Mouse (Mus musculus): ENCODE data around the gene Amd1.
A peak's percentile ranks its signal among the peaks of the same experiment; 100 is the strongest.

Gene Amd1

DNA sequence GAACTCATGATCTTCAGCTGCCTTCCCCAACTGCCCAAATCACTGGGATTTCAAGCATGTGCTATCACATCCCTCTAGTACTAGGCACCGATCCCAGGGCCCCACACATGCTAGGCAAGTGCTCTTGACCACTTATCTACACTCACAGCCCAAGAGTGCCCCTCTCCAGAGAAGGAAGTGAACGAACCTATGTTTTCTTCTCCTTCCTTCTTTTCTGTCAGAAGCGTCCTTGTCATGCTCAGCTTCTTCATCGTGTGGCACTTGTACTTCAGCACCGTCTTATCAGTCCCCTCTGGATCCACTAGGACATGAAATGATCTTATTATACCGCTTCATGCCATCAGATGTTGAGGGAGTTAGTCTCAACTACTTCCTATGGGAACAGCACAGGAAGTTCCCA, 51.0 kb downstream of the Amd1 start:
- DNase-seq (ENCODE audit: low read depth): no peak

GRCm38 (mm10) chr10:40249625-40250024, 52.4 kb downstream of the Amd1 start:
- no peak for DNase-seq (ENCODE audit: low read depth)

DNA sequence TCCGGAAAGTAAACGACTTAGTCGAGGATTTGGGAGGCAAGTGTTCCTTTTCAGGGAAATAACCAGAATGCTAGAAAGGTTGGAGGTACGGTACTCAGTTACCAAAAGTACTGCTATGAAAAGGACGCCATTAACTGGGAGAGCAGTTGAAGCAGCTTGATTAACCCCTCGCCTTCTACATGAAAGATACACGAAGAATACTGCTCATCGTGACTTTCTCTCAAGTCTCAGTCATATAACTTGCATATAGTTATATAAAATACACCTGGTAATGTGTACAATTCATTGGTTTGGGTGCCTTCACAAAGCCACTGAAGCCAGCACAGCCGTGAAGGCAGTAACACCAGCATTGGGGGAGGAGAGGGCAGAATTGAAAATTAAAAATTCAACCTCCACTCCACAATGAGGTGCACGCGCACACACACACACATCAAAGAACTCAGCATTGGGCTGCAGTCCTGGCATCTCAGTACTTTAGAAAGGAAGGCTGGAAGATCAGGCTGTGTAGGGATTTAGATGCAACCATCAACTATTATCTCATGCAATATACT, 54.7 kb downstream of the Amd1 start:
- DNase-seq (ENCODE audit: low read depth): no peak

GRCm38 (mm10) chr10:40246374-40247165, 55.4 kb downstream of the Amd1 start, which contains the start of gene Rpf2:
TSS of gene Rpf2 (minus strand) at chr10:40247036.
- peak; percentile 93 for DNase-seq (ENCODE audit: low read depth)

GRCm38 (mm10) chr10:40237826-40238225, 64.2 kb downstream of the Amd1 start:
- DNase-seq (ENCODE audit: low read depth): no peak

Data from induced T-regulatory cell, adult 2 months (primary cell).